Mouse (Mus musculus) cerebellum, postnatal 36 days (tissue): ENCODE data around the gene G3bp1.

Source experiments
- DNase-seq, 2 experiments: peaks; one replicate each; pipeline ENCODE4 v3.0.0; 2021 to 2022; ENCODE audit warnings: mixed read lengths in 2 of 2

The G3bp1 gene

GRCm38 (mm10) chr11:55469048-55469843, at the start of gene G3bp1:
Gene G3bp1 (plus strand): TSS chr11:55469685.
- DNase-seq = peak; percentile 99 to 100

DNA sequence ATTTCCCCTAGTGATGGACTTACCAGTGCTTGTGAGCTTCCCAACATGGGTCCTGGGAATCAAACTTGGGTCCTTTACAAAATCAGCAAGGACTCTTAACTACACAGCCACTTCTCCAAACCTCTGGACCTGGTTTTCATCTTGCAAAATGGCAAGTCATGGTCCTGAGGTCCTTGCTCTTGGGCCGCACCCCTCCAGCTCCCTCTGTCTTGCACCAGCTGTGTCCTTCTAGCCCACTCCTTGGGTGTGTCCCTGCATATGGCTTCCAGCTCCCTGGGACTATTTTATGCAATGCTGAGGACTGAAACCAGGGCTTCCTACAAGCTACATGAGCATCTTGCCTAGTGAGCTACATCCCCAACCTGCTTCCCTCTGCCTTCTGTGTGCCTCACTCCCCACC, 46.5 kb upstream of the G3bp1 start, which contains the start of gene Sparc:
TSS of gene Sparc (minus strand) at position 206 of the 400 bp plus-strand sequence.
- no peak for DNase-seq

DNA sequence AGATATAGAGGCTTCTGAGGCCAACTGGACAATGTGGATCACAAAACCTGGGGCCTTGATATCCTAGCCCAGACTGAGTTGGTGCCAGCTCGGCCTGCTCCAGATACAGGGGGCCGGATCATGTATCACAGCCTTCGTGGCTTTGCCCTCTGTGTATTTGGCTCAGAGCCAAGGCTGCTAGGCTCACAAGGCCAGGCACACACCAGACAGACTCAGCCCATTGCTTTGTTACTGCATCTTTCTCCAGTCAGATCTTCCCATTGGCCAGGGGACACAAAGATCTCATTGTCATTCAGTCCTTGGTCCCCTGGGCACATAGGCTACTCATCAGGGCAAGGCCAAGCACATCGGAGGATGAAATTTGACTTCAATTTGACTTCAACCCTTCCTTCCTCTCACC, 45.7 kb upstream of the G3bp1 start:
- DNase-seq = peak; percentile 40 to 42

DNA sequence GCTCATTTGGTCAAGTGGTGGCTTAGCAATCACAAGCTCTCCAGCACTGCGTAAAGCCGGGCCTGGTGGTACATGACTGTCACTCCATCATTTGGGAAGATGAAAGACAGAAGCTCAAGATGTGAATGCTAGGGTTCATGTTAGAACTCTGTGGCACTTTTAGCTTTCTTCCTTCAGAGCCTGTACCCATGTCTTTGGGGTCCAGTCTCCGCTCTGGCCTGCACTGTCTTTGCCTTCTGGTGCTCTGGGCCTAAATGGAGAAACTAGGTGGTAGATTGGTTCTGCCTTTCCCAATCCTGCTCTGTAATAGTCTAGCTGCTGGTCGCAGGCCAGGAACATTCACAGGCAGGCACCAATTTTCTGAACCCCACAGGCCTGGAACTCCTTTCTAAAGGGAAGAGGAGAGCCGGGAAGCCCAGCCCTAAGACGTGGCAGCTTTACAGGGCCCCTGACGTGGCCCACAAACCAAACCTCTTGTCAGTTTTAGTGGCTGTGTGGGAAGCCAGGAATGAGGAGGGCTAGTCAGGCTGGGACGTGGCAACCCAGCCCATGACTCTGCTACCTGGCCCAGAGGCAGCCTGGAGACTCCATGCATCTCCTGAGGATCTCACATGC, 44.6 kb upstream of the G3bp1 start:
- DNase-seq = no peak

DNA sequence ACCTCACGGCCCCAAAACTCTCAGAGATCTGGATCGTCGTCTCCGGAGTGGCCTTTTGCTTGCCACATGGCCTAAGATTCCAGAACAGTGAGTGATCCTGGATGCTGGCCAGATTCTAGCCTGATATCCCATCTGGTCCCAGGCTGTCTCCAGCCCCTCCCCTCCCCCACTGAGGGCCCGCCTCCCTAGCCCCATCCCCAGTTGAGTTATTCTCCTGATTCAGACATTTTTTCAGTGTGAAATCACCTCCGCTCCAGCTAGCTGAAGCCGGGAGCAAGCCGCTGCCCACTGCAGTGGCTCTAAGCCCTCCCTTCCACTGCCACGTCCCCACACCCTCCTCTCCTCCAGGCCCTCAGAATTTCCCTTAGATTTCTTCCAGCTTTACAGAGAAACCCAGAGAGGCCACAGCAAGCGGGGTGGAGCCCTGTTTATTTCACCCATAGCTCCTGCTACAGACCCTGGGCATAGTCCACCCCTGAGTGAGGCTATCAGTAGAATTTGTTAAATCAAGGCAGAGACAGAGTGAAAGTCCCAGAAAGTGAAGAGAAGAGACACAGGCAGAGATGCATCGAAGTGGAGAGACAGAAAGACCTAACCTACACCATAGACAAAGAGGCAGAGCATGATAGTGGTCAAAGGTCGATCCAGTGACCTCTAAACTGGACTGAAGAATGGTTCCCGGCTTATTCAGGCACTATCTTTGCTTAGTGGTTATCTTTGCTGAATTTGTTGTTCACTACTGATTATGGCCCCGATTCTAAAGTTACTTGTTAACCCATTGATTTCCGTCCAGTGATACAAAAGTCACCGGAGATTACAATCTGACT, 41.1 kb upstream of the G3bp1 start:
- DNase-seq = peak; percentile 57 to 63

- DNase-seq = no peak
These were observed 39.5 kb upstream of the G3bp1 start for GRCm38 (mm10) chr11:55429973-55430372.

- DNase-seq = no peak
These were observed 36.5 kb upstream of the G3bp1 start for GRCm38 (mm10) chr11:55432981-55433380.

DNA sequence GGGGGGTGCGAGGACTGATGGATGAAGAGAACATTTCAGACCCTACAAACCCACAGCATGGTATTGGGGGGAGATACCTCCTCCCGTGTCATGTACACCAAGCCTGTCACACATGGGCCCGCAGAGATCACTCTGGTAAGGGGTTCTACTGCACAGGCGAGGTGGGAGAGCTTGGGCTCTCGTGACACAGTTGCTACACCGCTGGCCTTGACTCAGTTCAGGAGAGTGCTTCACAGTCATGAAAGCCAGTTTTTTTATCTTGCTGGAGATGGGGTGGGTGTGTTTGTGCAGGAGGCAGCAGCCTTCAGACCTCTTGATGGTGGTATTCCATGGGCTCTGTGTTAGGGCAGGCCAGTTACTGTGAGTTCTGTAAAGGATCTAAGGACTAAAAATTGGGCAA, 33.4 kb upstream of the G3bp1 start:
- DNase-seq = no peak

- peak; percentile 54 to 55 for DNase-seq
These were observed 31.5 kb upstream of the G3bp1 start for GRCm38 (mm10) chr11:55438031-55438430.

DNA sequence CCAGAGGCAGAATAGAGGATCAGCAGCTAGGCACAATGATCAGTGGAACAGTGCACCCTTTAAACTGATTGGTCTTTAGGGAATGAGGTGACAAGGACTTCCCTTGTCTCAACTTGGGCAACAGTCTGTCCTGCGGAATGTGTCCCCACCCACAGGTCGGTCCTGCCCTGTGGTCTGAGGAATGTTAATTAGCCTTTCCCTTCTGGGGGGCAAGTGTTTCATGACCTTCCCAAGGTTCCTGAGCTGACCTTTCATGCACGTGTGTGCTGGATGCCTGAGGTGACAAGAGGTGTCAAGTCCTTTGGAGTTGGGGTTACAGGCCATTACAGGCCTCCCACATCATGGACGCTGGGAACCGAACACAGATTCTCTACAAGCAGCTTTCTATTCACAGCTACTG, 29.8 kb upstream of the G3bp1 start:
- DNase-seq = no peak

- peak in 1 of 2 experiments; percentile 52 for DNase-seq
These were observed 24.7 kb upstream of the G3bp1 start for GRCm38 (mm10) chr11:55444772-55445171.

DNA sequence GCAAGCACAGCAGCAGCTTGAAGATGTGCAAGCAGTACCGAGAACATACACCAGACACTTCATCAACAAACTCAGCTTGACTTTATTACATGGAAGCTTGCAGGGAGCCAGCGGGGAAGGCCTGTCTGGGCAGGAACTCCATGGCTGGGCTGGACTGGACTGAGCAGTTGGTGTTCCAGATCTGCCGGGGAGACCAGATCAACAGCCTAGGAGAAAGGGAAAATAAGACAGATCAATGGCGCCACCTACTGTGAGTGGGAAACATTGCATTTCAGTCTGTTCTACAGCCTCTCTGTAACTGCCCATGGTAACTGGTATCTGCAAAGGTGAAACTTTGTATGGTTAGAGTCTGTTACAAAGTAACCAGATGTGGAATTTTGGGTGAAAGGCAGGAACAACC, 22.9 kb upstream of the G3bp1 start:
- peak; percentile 84 to 94 for DNase-seq

DNA sequence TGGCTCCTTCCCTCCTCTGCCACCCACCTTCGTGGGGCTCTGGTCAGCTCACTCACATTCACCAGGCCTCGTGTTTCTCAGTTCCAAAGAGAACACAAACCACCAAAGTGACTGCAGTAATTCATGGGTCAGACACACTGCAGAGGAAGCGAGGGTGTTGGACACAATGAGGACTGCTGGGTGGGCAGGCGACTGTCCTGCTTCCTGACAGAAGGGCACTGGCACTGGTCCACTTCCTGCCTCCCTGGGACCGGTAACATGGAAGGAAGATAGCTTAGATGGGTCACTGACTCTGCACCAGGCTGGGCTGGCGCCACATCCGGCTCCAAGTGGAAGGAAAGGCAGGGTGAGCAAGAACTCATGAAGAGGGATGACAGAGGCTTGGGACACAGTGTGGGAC, 20.0 kb upstream of the G3bp1 start:
- DNase-seq = no peak

- no peak for DNase-seq
These were observed 19.2 kb upstream of the G3bp1 start for GRCm38 (mm10) chr11:55450311-55450710.

DNA sequence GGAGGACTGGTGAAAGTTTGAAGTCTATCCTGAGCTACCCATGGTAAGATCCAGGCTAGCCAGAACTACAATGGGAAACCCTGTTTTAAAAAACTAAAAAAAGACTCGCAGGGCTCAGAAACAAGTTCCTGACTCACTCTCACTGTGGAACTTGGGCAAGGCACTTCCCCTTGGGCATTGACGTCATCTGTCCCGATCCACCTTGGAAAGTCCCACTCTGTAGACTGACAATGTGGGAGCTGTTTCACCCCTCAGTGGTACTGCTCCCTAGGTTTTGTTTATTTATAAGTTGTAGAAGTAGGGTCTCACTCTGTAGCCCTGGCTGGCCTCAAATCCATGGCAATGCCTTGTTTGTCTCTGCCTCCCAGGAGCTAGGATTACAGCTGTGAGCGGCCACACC, 15.8 kb upstream of the G3bp1 start:
- no peak for DNase-seq

- DNase-seq = no peak
These were observed 14.3 kb upstream of the G3bp1 start for GRCm38 (mm10) chr11:55455166-55455565.

DNA sequence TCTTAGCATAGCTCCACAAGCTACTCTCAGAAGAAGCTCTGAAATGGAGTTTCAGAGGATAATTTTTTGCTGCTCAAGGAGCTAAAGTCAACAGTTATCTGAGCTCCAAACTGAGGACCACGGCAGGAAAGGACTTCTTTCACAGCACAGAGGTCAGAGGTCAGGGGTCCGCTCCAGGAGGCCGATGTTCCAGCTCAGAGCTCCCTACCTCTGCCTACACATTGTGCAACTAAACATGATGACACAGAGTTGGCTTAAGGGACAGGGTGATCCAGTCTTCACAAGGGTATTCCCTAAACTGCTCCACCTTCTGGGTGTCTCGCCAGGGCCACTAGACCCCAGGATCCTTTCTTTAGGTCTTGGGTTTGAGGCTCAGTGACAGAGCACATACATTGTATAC, 11.0 kb upstream of the G3bp1 start:
- no peak for DNase-seq

GRCm38 (mm10) chr11:55459850-55460558, 9.5 kb upstream of the G3bp1 start:
- DNase-seq = no peak

GRCm38 (mm10) chr11:55460559-55461018, 8.9 kb upstream of the G3bp1 start:
- DNase-seq = no peak

GRCm38 (mm10) chr11:55461019-55461645, 8.4 kb upstream of the G3bp1 start, which contains the start of gene Atox1:
Gene Atox1 (minus strand): TSS chr11:55461239.
- peak; percentile 87 to 93 for DNase-seq

GRCm38 (mm10) chr11:55462149-55462548, 7.3 kb upstream of the G3bp1 start:
- DNase-seq = no peak

DNA sequence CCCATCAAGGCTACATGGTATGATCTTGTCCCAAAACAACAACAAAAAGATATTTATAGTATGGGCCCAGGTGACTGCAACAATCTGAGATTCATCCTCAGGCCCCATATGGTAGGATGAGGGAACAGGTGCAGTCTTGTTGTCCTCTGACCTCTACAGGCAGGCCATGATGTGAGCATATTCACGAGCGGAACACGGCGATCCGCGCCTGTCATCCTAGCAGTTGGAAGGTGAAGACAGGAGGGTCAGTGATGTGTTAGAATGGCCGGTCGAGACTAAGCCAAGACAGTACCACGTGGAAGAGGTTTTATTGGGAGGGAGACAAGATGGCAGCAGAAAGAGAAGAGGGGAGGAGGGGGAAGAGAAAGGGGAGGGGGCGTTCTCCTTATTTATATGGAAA, 4.8 kb upstream of the G3bp1 start:
- DNase-seq = no peak
